Mouse (Mus musculus) embryonic facial prominence, embryonic 14.5 days (tissue): ENCODE measurements at regions not wholly inside any gene's neighbourhood (a gene's known extent, or its start where the extent isn't known, plus 50 kb on each side); places are given as distances from the start of the nearest gene placed in this dataset.

Experiments used
- ATAC-seq: fragments of 200-750 bp; cut with Nextera tagmentation; 2 replicates; pipeline ENCODE4 v1.8.0; 2017; ENCODE audit warnings: low read depth, moderate number of reproducible peaks, moderate TSS enrichment
- DNase-seq: peaks from one replicate; pipeline ENCODE4 v3.0.0-alpha.2; 2015; ENCODE audit warnings: low spot score
- H3K27ac ChIP-seq: fragments of 300-500 bp; sonication (generic); replicated peaks from 2 replicates; pipeline ENCODE4 v1.5.1; 2014; ENCODE audit warnings: low read depth, mild to moderate bottlenecking, low read length, moderate library complexity
- H3K27me3 ChIP-seq: fragments of 300-500 bp; sonication (generic); replicated peaks from 2 replicates; pipeline ENCODE4 v1.6.1; 2014; ENCODE audit warnings: low read length; ENCODE audit not compliant: control insufficient read depth, insufficient read depth
- H3K36me3 ChIP-seq: fragments of 300-500 bp; sonication (generic); 2 replicates; pipeline ENCODE4 v1.6.1; 2014; ENCODE audit warnings: low read length, mixed read lengths; ENCODE audit not compliant: control insufficient read depth, insufficient read depth
- H3K4me1 ChIP-seq: fragments of 300-500 bp; sonication (generic); 2 replicates; pipeline ENCODE4 v1.6.1; 2014; ENCODE audit warnings: antibody characterized with exemption, low read length; ENCODE audit not compliant: control insufficient read depth, insufficient read depth
- H3K4me2 ChIP-seq: fragments of 300-500 bp; sonication (generic); 2 replicates; pipeline ENCODE4 v1.6.1; 2014; ENCODE audit warnings: low read depth, mild to moderate bottlenecking, low read length, moderate library complexity, mixed read lengths
- H3K4me3 ChIP-seq: fragments of 300-500 bp; sonication (generic); 2 replicates; pipeline ENCODE4 v1.5.1; 2014; ENCODE audit warnings: low read depth, mild to moderate bottlenecking, low read length
- H3K9ac ChIP-seq: fragments of 300-500 bp; sonication (generic); 2 replicates; pipeline ENCODE4 v1.6.1; 2014; ENCODE audit warnings: low read depth, mild to moderate bottlenecking, low read length, moderate library complexity, mixed read lengths
- H3K9me3 ChIP-seq: fragments of 300-500 bp; sonication (generic); 2 replicates; pipeline ENCODE4 v1.6.1; 2016; ENCODE audit warnings: low read length; ENCODE audit not compliant: control insufficient read depth
- WGBS: fragments of 180-500 bp; shearing (Covaris S2); extraction: QIAGEN DNeasy Blood & Tissue Kit; methylation state at CpG from one replicate; pipeline ENCODE4 v1.1.7; 2014; 5-methylcytosine and 5-hydroxymethylcytosine counted together

DNA sequence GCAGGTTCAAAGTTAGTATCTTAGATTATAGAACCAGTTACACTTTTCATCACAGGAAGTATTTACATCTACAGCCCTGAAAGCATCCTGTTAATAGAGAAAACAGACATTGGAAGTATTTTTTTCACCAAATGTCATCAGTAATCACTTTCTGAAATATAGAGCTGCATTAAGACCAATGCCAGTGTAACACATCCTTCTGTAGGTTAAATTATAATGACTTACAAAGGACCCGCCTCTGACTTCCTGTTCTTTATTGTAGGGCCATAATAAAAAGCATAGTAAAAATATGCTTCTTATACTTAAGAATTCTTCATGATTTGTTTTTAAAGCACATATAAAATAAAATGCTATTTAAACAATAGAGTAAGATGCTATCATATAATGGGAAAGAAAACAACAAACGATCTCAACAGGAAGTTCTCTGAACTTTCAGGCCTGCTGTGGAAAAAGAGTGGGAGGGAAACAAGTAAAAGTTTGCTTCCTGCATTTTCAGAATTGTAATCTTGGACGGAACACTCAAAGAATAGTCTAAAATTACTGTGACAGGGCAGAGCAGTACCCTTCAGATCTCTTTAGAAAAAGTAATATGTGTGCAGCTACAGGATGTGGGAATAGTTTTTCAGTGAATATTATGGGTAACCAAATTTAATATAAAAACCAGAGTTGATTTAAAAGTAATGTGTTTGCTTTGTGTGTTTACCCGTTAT is 116.0 kb upstream of the Dock10 start:
- Histone ChIP-seq H3K9ac (no peak overlapping the region), H3K27ac (no peak overlapping the region), H3K9me3 (no peaks in the 10 kb centered on the region), H3K36me3 (no peaks in the 10 kb centered on the region), H3K4me1 (no peaks in the 10 kb centered on the region), H3K4me2 (no peak overlapping the region), H3K27me3 (no peaks in the 10 kb centered on the region), H3K4me3 (no peak overlapping the region)
- 72% methylated on average over 4 of the region's 4 CpGs for WGBS
- DNase-seq = no peak
- no peak for ATAC-seq

- Histone ChIP-seq H3K4me3 (no peak overlapping the region), H3K4me2 (no peak overlapping the region), H3K36me3 (no peaks in the 10 kb centered on the region), H3K9ac (no peak overlapping the region), H3K27me3 (no peaks in the 10 kb centered on the region), H3K4me1 (no peaks in the 10 kb centered on the region), H3K27ac (no peak overlapping the region), H3K9me3 (no peaks in the 10 kb centered on the region)
- WGBS = 50% methylated on average over 2 of the region's 2 CpGs
- DNase-seq (peak; percentile 64), ATAC-seq (no peak)
Measured at GRCm38 (mm10) chr1:80873596-80873995, 115.3 kb upstream of the Dock10 start.

DNA sequence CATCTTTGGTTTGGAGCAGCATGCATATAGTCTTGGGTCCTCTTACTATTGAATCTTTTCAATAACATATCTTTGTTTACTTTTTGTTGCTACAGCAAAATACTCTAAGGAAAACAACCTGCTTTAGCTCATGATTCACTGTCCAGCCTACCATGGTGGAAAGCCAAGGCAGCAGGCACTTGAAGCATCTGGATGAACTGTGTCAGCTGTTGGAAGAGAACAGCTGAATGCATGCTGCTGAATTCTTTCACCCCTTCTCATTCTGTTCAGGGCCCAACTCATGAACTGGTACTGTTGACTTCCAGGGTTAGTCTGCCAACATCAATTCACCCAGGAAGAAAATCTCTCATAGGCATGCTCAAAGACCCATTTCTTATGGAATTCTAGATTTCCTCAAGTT is 110.5 kb upstream of the Dock10 start:
- no peaks in the 10 kb centered on the region for H3K27me3 ChIP-seq
- peak; percentile 27 for DNase-seq
- H3K9ac ChIP-seq = no peak overlapping the region

GRCm38 (mm10) chr1:80856981-80857380 is 98.7 kb upstream of the Dock10 start:
- Histone ChIP-seq H3K27ac (no peak overlapping the region), H3K4me2 (no peak overlapping the region), H3K9ac (no peak overlapping the region), H3K4me3 (no peak overlapping the region), H3K4me1 (peaks cover 18% of the 10 kb centered on the region; the same call in 1 of the 2 replicates), H3K9me3 (no peaks in the 10 kb centered on the region), H3K27me3 (no peaks in the 10 kb centered on the region), H3K36me3 (no peaks in the 10 kb centered on the region)
- 78% methylated on average over 2 of the region's 2 CpGs for WGBS
- DNase-seq (peak; percentile 4), ATAC-seq (no peak)

More for the DNA sequence above, 110.5 kb upstream of the Dock10 start:
- H3K4me2 ChIP-seq = no peak overlapping the region
- H3K4me1 ChIP-seq = no peaks in the 10 kb centered on the region
- no peaks in the 10 kb centered on the region for H3K36me3 ChIP-seq
- no peaks in the 10 kb centered on the region for H3K9me3 ChIP-seq
- no peak for ATAC-seq
- H3K27ac ChIP-seq = no peak overlapping the region
- H3K4me3 ChIP-seq = no peak overlapping the region

DNA sequence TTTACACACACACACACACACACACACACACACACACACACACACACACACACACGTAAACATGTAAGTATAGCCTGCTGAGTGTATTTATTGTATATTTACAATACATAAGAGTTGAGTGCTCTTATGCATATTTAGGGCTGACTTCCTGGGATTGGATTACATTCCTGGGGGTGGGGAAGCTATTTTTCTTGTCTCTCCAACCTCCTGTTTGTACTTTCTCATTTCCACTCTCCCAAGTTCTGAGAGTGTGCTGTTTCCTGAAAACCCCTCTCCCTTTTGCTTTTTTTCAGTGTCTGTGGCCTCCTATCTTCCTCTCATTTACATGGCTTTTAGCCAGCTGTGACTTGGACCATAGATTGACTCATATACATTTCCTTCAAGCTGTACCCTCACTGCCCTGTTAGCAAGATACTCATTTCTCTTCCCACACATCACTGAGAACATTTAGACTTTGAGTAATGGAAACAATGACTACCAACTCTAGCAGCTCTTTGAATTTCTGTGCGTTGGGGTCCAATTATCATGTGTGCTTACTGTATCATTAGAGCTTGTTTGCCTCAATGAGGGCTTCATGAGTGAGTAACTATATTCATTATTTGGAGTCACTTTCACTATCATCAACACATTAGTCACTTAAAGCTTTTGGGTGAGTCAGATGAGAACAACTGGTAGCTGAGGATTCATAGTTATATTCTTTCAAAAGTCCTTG is 96.8 kb upstream of the Dock10 start:
- no peaks in the 10 kb centered on the region for H3K9me3 ChIP-seq
- 0 out of 2 replicates have a peak, but pooled peaks have one; percentile 38 for ATAC-seq
- peak overlapping the region; percentile 3; the same call in 1 of the 2 replicates for H3K27ac ChIP-seq
- no peak overlapping the region for H3K9ac ChIP-seq
- peak; percentile 41 for DNase-seq
- H3K27me3 ChIP-seq = no peaks in the 10 kb centered on the region
- H3K36me3 ChIP-seq = no peaks in the 10 kb centered on the region
- no peak overlapping the region for H3K4me3 ChIP-seq
- 67% methylated on average over 2 of the region's 2 CpGs for WGBS
- no peak overlapping the region for H3K4me2 ChIP-seq
- H3K4me1 ChIP-seq = peaks cover 18% of the 10 kb centered on the region; the same call in 1 of the 2 replicates

DNA sequence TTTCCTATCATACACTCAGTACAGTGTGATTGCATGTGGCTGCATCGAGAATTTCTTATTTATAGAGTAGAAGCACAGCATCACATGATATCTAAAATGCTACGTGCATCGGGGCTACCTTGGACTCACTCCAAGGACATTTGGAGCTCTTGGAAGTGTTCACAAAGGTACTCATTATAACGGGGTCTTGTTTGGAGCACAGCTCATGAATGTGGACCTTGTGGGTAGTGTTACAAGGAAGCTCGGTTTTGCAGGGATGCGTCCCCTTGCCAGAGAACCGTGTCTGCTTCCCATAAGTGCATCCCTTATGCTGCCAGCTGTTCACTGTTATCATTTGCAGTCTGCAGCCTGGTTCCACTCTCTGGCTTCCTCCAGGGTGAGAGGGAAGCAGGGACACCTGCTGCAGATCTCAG is 96.0 kb upstream of the Dock10 start:
- ATAC-seq = peak; percentile 92
- Histone ChIP-seq H3K9me3 (no peaks in the 10 kb centered on the region), H3K4me3 (no peak overlapping the region), H3K27ac (peak overlapping the region; percentile 59; the same call in 1 of the 2 replicates), H3K36me3 (no peaks in the 10 kb centered on the region), H3K9ac (0 out of 2 replicates have a peak overlapping the region, but pooled peaks have one; percentile 30), H3K4me2 (peak overlapping the region; percentile 32), H3K27me3 (no peaks in the 10 kb centered on the region), H3K4me1 (peaks cover 18% of the 10 kb centered on the region; the same call in 1 of the 2 replicates)
- DNase-seq = peak; percentile 91
- 15% methylated on average over 7 of the region's 7 CpGs for WGBS

DNA sequence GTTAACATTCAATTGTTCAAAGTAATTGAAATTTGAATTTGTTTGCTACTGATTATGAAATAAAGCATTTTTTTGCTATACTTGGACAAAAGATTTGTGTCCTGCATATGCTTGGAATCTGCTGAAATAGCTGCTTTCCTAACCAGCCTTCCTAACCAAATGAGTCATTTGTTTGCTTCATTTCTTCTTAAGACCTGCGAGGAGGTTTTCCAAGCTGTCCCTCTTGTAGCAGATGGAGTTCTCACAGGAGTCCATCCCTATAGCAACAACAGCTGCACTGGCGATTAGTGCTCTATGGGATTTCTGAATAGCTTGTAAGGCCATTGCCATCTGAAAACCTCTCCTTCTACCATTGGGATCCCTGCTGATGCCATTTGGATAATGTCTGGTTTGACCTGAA is 94.4 kb upstream of the Dock10 start:
- H3K4me3 ChIP-seq = no peak overlapping the region
- H3K27me3 ChIP-seq = no peaks in the 10 kb centered on the region
- H3K4me1 ChIP-seq = peaks cover 18% of the 10 kb centered on the region; the same call in 1 of the 2 replicates
- H3K9ac ChIP-seq = no peak overlapping the region
- peak; percentile 65 for DNase-seq
- WGBS = 60% methylated on average over 2 of the region's 2 CpGs
- H3K27ac ChIP-seq = no peak overlapping the region
- no peaks in the 10 kb centered on the region for H3K9me3 ChIP-seq
- ATAC-seq = no peak
- H3K36me3 ChIP-seq = no peaks in the 10 kb centered on the region
- no peak overlapping the region for H3K4me2 ChIP-seq

DNA sequence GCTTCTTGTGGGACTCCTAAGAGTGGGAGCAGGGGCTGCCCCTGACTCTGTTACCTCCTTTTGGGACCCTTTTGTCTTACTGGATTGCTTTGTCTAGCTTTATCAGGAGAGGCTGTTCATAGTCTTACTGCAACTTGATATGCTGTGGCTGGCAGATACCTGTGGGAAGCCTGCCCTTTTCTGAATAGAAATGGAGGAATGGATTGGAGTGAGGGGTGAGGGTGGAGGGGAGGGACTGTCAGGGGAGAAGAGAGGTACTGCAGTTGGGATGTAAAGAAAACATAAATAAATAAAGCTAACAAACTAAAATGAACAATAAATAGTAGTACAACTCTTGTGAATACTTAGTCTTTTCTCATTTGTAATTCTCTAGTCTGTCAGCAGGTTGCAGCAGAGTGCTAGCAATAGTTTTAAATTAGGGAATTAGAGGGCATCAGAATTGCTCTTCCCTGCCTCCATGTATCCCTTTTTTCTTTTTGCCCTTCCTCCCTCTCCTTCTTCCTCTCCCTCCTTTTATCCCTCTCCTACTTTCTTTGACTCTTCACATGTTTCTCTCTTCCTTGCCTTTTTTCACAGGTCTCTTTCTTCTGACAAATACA is 72.0 kb upstream of the Dock10 start:
- Histone ChIP-seq H3K4me1 (no peaks in the 10 kb centered on the region), H3K36me3 (no peaks in the 10 kb centered on the region), H3K9me3 (no peaks in the 10 kb centered on the region), H3K27me3 (no peaks in the 10 kb centered on the region), H3K4me3 (no peak overlapping the region), H3K27ac (no peak overlapping the region), H3K4me2 (no peak overlapping the region), H3K9ac (no peak overlapping the region)
- no peak for ATAC-seq
- DNase-seq = peak; percentile 41
